Mouse (Mus musculus) T-helper 2 cell (primary cell): Measurements from ENCODE around the gene Gm21954.

Source experiments
- in situ Hi-C: fragments of 300-600 bp; cut with MboI, MseI; formaldehyde crosslinking; loops from one replicate; pipeline ENCODE4 v1.15.1; 2025; ENCODE audit warnings: high pct_unique_total_duplicates

The Gm21954 gene

DNA sequence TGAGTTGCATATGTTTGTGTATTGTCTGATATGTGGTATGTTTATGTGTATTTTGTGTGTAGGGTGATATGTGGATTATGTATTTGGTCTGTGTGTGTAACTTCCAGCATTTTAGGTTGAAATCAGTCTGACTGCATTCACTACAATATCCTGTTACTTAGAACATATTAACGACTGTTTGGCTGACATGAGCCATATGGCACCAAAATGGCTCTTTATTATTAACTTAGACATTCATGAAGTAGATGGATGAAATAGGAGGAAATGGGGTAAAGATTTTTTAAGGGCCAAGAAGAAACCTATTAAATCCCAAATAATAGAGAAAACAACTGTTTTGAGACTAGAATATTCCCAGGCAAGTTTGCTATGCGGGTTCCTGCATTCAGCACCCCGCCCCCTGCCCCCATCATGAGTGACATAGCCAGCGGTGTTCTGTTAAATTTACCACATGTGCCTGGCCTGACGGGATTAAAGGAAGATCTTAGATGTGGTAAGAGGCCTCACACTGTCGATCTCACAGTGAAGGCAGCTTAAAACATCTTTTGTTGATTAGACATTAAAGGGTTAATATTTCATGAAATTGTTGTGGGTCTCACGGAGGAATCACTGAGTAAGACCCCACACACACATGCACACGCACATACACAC, 51.5 kb downstream of the Gm21954 start:
- in situ Hi-C loops, result loop anchor here (5.0 kb wide), 1 partner anchor 42 kb away; no protein-coding TSS in a partner anchor

DNA sequence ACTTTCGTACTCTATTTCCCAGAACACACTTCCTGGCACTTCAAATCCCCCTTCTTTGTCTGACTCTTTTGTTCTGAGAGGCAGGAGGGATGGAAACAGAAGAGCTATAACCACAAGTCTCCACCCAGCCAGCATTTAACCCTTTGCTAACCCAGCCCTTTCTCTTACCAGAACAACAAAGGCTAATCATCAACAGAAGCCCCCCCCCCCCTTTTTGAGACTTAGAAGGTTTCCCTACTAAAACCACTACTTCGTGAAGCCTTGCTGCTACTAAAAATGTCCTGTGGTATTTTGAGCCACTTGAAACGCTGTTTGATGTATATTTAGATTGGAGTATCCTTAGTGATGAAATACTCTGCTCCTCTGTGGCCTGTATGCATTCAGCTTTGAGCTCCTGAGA, 52.7 kb downstream of the Gm21954 start:
- in situ Hi-C loops, result no loop called here

- in situ Hi-C loops, result no loop called here
Measured at GRCm38 (mm10) chr3:55418845-55419244, 53.2 kb downstream of the Gm21954 start.

GRCm38 (mm10) chr3:55415527-55415950, 56.5 kb downstream of the Gm21954 start:
- in situ Hi-C loops, result no loop called here
